Mouse (Mus musculus): ENCODE data around the gene Sars2. TPM values are rescaled to one million over a fixed set of nuclear protein-coding genes. Genes with fewer than 3 reads are reported as not detected.

The Sars2 gene
- total and polyA plus RNA-seq, 3 experiments: 10.5 to 24.9 (median 17.1) TPM

DNA sequence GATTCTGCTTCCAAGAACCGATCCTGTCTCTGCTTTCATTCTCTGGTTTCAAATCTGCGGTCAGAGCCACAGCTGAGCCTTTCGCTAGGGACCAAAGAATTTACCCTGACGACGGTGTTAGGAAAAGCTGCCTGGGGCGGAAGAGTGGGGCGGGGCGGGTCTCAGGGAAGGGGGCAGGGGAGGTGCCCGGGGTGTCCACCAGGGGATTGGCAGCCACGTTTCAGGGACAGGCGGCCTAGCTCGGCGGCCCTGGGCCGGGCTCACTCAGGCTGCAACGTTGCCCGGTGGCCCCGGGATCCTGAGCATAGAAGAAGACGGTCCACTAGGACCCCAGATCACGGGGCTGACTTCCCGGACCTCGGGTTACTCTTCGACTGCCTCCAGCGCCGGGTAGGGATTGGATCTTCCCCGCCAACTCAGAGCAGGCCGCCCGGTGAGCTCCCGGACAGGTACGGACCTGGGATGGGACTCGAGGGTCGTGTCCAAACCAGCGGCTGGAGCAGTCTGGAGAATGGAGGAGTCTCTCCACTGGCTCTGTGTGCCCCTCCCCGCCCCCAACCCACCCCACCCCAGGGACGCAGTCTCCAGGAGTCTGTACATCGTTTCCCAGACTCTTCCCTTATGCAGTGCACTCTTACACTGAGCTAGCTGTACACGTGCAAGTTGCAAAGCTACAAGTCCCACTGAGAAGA, 25.1 kb upstream of the Sars2 start, which contains the start of gene Fbxo17:
Gene Fbxo17, plus strand, starts transcription at position 215 of the 692 bp plus-strand sequence.
- in situ Hi-C loops (cut with MboI; ENCODE audit: low pct_ligation_motif_present, low pct_unique_long_range_greater_than_20kb, low sequenced_read_pairs) (no loop called here), dilution Hi-C loops (cut with MboI; ENCODE audit: extremely low pct_ligation_motif_present, extremely low pct_unique_long_range_greater_than_20kb, low sequenced_read_pairs) (no loop called here)
- Histone ChIP-seq H3K4me1 (ENCODE audit: control insufficient read depth in 1 of 2, insufficient read depth in 2 of 2) (peaks cover 2 to 14% of the 10 kb centered on the region in 2 experiments; a peak in 2 of 4 replicates), H3K36me3 (replicated peaks in 1 of 2; ENCODE audit: control insufficient read depth in 1 of 2, insufficient read depth in 1 of 2, low read length in 1 of 2) (no peaks in the 10 kb centered on the region), H3K79me2 (replicated peaks; ENCODE audit: control insufficient read depth, extremely low read depth, insufficient read depth, poor library complexity, severe bottlenecking) (no peaks in the 10 kb centered on the region), H3K4me3 (replicated peaks in 1 of 3; ENCODE audit: low read depth in 2 of 3, low read length in 2 of 3, poor library complexity in 1 of 3) (no peak within 1 kb of the TSS), H3K4me2 (ENCODE audit: insufficient read depth, low read depth, poor library complexity, severe bottlenecking) (0 out of 2 replicates have a peak within 1 kb of the TSS, but pooled peaks have one; percentile 6), H3K9ac (ENCODE audit: insufficient read depth, low read depth) (no peak within 1 kb of the TSS), H3K27ac (ENCODE audit: insufficient read depth, low read depth) (no peak within 1 kb of the TSS), H3K9me3 (replicated peaks; ENCODE audit: low read length) (no peaks in the 10 kb centered on the region), H3K27me3 (replicated peaks) (no peaks in the 10 kb centered on the region)
- no peak for DNase-seq (ENCODE audit: extremely low read depth)
- no peak for TF ChIP-seq EP300 (IDR thresholded peaks at IDR 0.05; ENCODE audit: low read length)
- no peak for TF ChIP-seq NELFE (IDR thresholded peaks at IDR 0.05; ENCODE audit: low read depth, low read length)
- no peak for TF ChIP-seq MAFK (IDR thresholded peaks at IDR 0.05; ENCODE audit: insufficient replicate concordance, low read length)
- no peak for TF ChIP-seq MYC (IDR thresholded peaks at IDR 0.05; ENCODE audit: low read depth, low read length)
- no peak for TF ChIP-seq ZKSCAN1 (IDR thresholded peaks at IDR 0.05; ENCODE audit: borderline replicate concordance, low read depth, low read length)
- no peak for TF ChIP-seq MEF2A (IDR thresholded peaks at IDR 0.05; ENCODE audit: borderline replicate concordance, low read depth, low read length)
- TF ChIP-seq MXI1 (IDR thresholded peaks at IDR 0.05; ENCODE audit: low read depth, low read length): no peak
- no peak for TF ChIP-seq ELF1 (IDR thresholded peaks at IDR 0.05; ENCODE audit: low read depth, low read length)
- no peak for TF ChIP-seq CTCF (conservative IDR thresholded peaks at IDR 0.05 in 1 of 2, IDR thresholded peaks at IDR 0.05 in 1 of 2; ENCODE audit: low read depth in 2 of 2, low read length in 2 of 2)

DNA sequence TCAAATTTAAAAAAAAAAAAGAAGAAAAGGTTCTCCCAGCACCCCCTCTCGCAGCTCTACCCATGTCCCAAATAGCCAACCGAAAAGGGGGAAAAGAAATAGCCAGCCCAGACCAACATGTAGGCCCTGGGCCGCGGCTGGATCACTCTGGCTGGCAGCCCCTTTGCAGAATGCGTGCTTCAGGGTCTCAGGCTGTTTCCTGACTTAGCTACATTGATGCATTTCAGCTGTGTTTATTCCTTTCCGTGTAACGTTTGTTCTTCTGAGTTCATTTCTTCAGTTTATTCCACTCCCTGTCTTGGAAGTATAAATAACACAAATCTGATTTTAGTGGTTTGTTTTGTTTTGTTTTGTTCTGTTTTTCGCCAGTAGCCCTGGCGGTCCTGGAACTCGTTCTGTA, 24.1 kb upstream of the Sars2 start:
- H3K4me2 ChIP-seq (ENCODE audit: insufficient read depth, low read depth, poor library complexity, severe bottlenecking): no peak overlapping the region
- in situ Hi-C loops (cut with MboI; ENCODE audit: low pct_ligation_motif_present, low pct_unique_long_range_greater_than_20kb, low sequenced_read_pairs): no loop called here
- no peak overlapping the region for H3K27ac ChIP-seq (ENCODE audit: insufficient read depth, low read depth)
- no peaks in the 10 kb centered on the region for H3K36me3 ChIP-seq (replicated peaks in 1 of 2; ENCODE audit: control insufficient read depth in 1 of 2, insufficient read depth in 1 of 2, low read length in 1 of 2)
- no peaks in the 10 kb centered on the region for H3K9me3 ChIP-seq (replicated peaks; ENCODE audit: low read length)
- no peak overlapping the region for H3K4me3 ChIP-seq (replicated peaks in 1 of 3; ENCODE audit: low read depth in 2 of 3, low read length in 2 of 3, poor library complexity in 1 of 3)
- peaks cover 2 to 14% of the 10 kb centered on the region in 2 experiments; a peak in 2 of 4 replicates for H3K4me1 ChIP-seq (ENCODE audit: control insufficient read depth in 1 of 2, insufficient read depth in 2 of 2)
- no peak for DNase-seq (ENCODE audit: extremely low read depth)
- no peaks in the 10 kb centered on the region for H3K27me3 ChIP-seq (replicated peaks)
- TF ChIP-seq TCF12 (IDR thresholded peaks at IDR 0.05; ENCODE audit: low read depth, low read length) (no peak), TBP (conservative IDR thresholded peaks at IDR 0.05; ENCODE audit: low read depth, low read length) (no peak), MAFK (IDR thresholded peaks at IDR 0.05; ENCODE audit: insufficient replicate concordance, low read length) (no peak), UBTF (IDR thresholded peaks at IDR 0.05; ENCODE audit: low read depth, low read length) (no peak), ZNF384 (IDR thresholded peaks at IDR 0.05; ENCODE audit: low read depth, low read length) (no peak), IRF4 (IDR thresholded peaks at IDR 0.05; ENCODE audit: low read depth, low read length) (no peak), BHLHE40 (IDR thresholded peaks at IDR 0.05; ENCODE audit: low read depth, low read length) (no peak), USF2 (conservative IDR thresholded peaks at IDR 0.05; ENCODE audit: low read depth, low read length) (no peak), RCOR1 (conservative IDR thresholded peaks at IDR 0.05; ENCODE audit: low read depth, low read length) (no peak), GABPA (IDR thresholded peaks at IDR 0.05; ENCODE audit: insufficient replicate concordance, low read depth, low read length) (no peak), MXI1 (IDR thresholded peaks at IDR 0.05; ENCODE audit: low read depth, low read length) (no peak), JUN (IDR thresholded peaks at IDR 0.05; ENCODE audit: insufficient read depth, low read depth, low read length) (no peak), E2F4 (IDR thresholded peaks at IDR 0.05; ENCODE audit: insufficient replicate concordance, low read depth, low read length) (no peak), ZKSCAN1 (IDR thresholded peaks at IDR 0.05; ENCODE audit: borderline replicate concordance, low read depth, low read length) (no peak), ZC3H11A (IDR thresholded peaks at IDR 0.05; ENCODE audit: low read depth, low read length) (no peak), POLR2A (IDR thresholded peaks at IDR 0.05; ENCODE audit: low read depth, low read length) (no peak), NRF1 (IDR thresholded peaks at IDR 0.05; ENCODE audit: low read depth, low read length) (no peak), MEF2A (IDR thresholded peaks at IDR 0.05; ENCODE audit: borderline replicate concordance, low read depth, low read length) (no peak)
- H3K9ac ChIP-seq (ENCODE audit: insufficient read depth, low read depth): no peak overlapping the region
- dilution Hi-C loops (cut with MboI; ENCODE audit: extremely low pct_ligation_motif_present, extremely low pct_unique_long_range_greater_than_20kb, low sequenced_read_pairs): no loop called here
- H3K79me2 ChIP-seq (replicated peaks; ENCODE audit: control insufficient read depth, extremely low read depth, insufficient read depth, poor library complexity, severe bottlenecking): no peaks in the 10 kb centered on the region

All from CH12.LX (cell line).